Mouse (Mus musculus) midbrain, postnatal 0 days (tissue): ENCODE measurements around the gene Jhy. TPM values are rescaled to one million over a fixed set of nuclear protein-coding genes. Genes with fewer than 3 reads are reported as not detected.
A peak's percentile ranks its signal among the peaks of the same experiment; 100 is the strongest.

Experiments used
- ATAC-seq: fragments of 200-750 bp; cut with Nextera tagmentation; 2 replicates; pipeline ENCODE4 v1.8.0; 2017; ENCODE audit warnings: moderate number of reproducible peaks, mild to moderate bottlenecking, moderate TSS enrichment, moderate library complexity; ENCODE audit not compliant: low FRiP score
- DNase-seq: peaks from one replicate; pipeline ENCODE4 v3.0.0-alpha.2; 2015; ENCODE audit warnings: low spot score
- H3K27ac ChIP-seq: fragments of 300-500 bp; sonication (generic); 2 replicates; pipeline ENCODE4 v1.5.1; 2014; ENCODE audit warnings: low read depth, mild to moderate bottlenecking, low read length, mixed read lengths
- H3K27me3 ChIP-seq: fragments of 300-500 bp; sonication (generic); 2 replicates; pipeline ENCODE4 v1.6.1; 2014; ENCODE audit warnings: low read length, control low read depth, mixed read lengths; ENCODE audit not compliant: insufficient read depth
- H3K36me3 ChIP-seq: fragments of 300-500 bp; sonication (generic); 2 replicates; pipeline ENCODE4 v1.6.1; 2014; ENCODE audit warnings: low read length, control low read depth, mixed read lengths; ENCODE audit not compliant: insufficient read depth
- H3K4me1 ChIP-seq: fragments of 300-500 bp; sonication (generic); 2 replicates; pipeline ENCODE4 v1.6.1; 2014; ENCODE audit warnings: mild to moderate bottlenecking, control low read depth, antibody characterized with exemption, low read length, mixed read lengths; ENCODE audit not compliant: insufficient read depth
- H3K4me2 ChIP-seq: fragments of 300-500 bp; sonication (generic); 2 replicates; pipeline ENCODE4 v1.6.1; 2014; ENCODE audit warnings: low read depth, mild to moderate bottlenecking, low read length, mixed read lengths; ENCODE audit not compliant: poor library complexity, severe bottlenecking
- H3K4me3 ChIP-seq: fragments of 300-500 bp; sonication (generic); 2 replicates; pipeline ENCODE4 v1.5.1; 2014; ENCODE audit warnings: low read depth, mild to moderate bottlenecking, low read length, moderate library complexity
- H3K9ac ChIP-seq: fragments of 300-500 bp; sonication (generic); replicated peaks from 2 replicates; pipeline ENCODE4 v1.6.1; 2014; ENCODE audit warnings: mild to moderate bottlenecking, low read length, moderate library complexity, mixed read lengths; ENCODE audit not compliant: poor library complexity, severe bottlenecking
- H3K9me3 ChIP-seq: fragments of 300-500 bp; sonication (generic); 2 replicates; pipeline ENCODE4 v1.6.1; 2016; ENCODE audit warnings: low read length, control low read depth
- CTCF ChIP-seq: IDR thresholded peaks from 2 replicates; pipeline ENCODE4 v1.5.1; 2016; ENCODE audit warnings: antibody characterized with exemption, mild to moderate bottlenecking
- WGBS: fragments of 180-500 bp; shearing (Covaris S2); extraction: QIAGEN DNeasy Blood & Tissue Kit; methylation state at CpG from one replicate; pipeline ENCODE4 v1.1.7; 2014; 5-methylcytosine and 5-hydroxymethylcytosine counted together
- polyA plus RNA-seq: library from polyadenylated mRNA; unstranded; fragments of >200 nt; fragmentation: Nextera tagmentation; extraction: Ambion mirVana; gene quantifications from 2 replicates; pipeline ENCODE4 v1.2.1, GENCODE M21; 2015
- total RNA-seq: library from RNA; depleted of rRNA; stranded (reverse); fragments of >200 nt; gene quantifications from 2 replicates; pipeline ENCODE4 v1.2.3, GENCODE M21; 2014

The Jhy gene
- total and polyA plus RNA-seq, 2 experiments from 2014 or later: 0.99 to 1.5 TPM

- under 1% methylated on average over 32 of the region's 32 CpGs for WGBS
- no peak overlapping the region for H3K4me2 ChIP-seq
Measured at GRCm38 (mm10) chr9:40878291-40878945, 85.5 kb downstream of the Jhy start.

GRCm38 (mm10) chr9:40877881-40878235 lies 86.1 kb downstream of the Jhy start:
- peak overlapping the region; percentile 18; the same call in 1 of the 2 replicates for H3K4me2 ChIP-seq
- 0% methylated on average over 29 of the region's 29 CpGs for WGBS
- DNase-seq (no peak), ATAC-seq (no peak)
- H3K9me3 ChIP-seq: no peaks in the 10 kb centered on the region
- H3K4me1 ChIP-seq: no peaks in the 10 kb centered on the region
- H3K27ac ChIP-seq: no peak overlapping the region
- no peak for TF ChIP-seq CTCF
- H3K4me3 ChIP-seq: 0 out of 2 replicates have a peak overlapping the region, but pooled peaks have one; percentile 5
- H3K9ac ChIP-seq: no peak overlapping the region
- H3K36me3 ChIP-seq: no peaks in the 10 kb centered on the region
- peaks cover 46% of the 10 kb centered on the region for H3K27me3 ChIP-seq

More at GRCm38 (mm10) chr9:40878291-40878945, 85.5 kb downstream of the Jhy start:
- no peak for ATAC-seq
- no peak overlapping the region; the same call in 1 of the 2 replicates for H3K9ac ChIP-seq
- H3K9me3 ChIP-seq: no peaks in the 10 kb centered on the region
- no peaks in the 10 kb centered on the region for H3K36me3 ChIP-seq
- DNase-seq: no peak
- H3K4me1 ChIP-seq: no peaks in the 10 kb centered on the region
- H3K27me3 ChIP-seq: peaks cover 50% of the 10 kb centered on the region
- no peak overlapping the region for H3K4me3 ChIP-seq
- no peak overlapping the region for H3K27ac ChIP-seq
- TF ChIP-seq CTCF: no peak

- Histone ChIP-seq H3K4me2 (peak overlapping the region; percentile 18; the same call in 1 of the 2 replicates), H3K4me3 (0 out of 2 replicates have a peak overlapping the region, but pooled peaks have one; percentile 5), H3K27ac (no peak overlapping the region), H3K9ac (no peak overlapping the region), H3K9me3 (no peaks in the 10 kb centered on the region), H3K36me3 (no peaks in the 10 kb centered on the region), H3K27me3 (peaks cover 44% of the 10 kb centered on the region), H3K4me1 (no peaks in the 10 kb centered on the region)
- 0 out of 2 replicates have a peak, but pooled peaks have one; percentile 23 for ATAC-seq
- 1% methylated on average over 42 of the region's 42 CpGs for WGBS
- no peak for TF ChIP-seq CTCF
- no peak for DNase-seq
Measured at GRCm38 (mm10) chr9:40877146-40877880, 86.6 kb downstream of the Jhy start.

- Histone ChIP-seq H3K4me1 (peaks cover under 1% of the 10 kb centered on the region; the same call in 1 of the 2 replicates), H3K4me2 (no peak overlapping the region), H3K27ac (no peak overlapping the region), H3K9me3 (no peaks in the 10 kb centered on the region), H3K9ac (no peak overlapping the region), H3K27me3 (peaks cover 48% of the 10 kb centered on the region), H3K36me3 (no peaks in the 10 kb centered on the region), H3K4me3 (no peak overlapping the region)
- no peak for TF ChIP-seq CTCF
- DNase-seq (no peak), ATAC-seq (no peak)
- whole genome bisulfite sequencing: 5% methylated on average over 5 of the region's 5 CpGs
Measured at GRCm38 (mm10) chr9:40876693-40877092, 87.2 kb downstream of the Jhy start.

- ATAC-seq (no peak), DNase-seq (no peak)
- peaks cover 48% of the 10 kb centered on the region for H3K27me3 ChIP-seq
- no peak overlapping the region for H3K4me3 ChIP-seq
- peaks cover 3% of the 10 kb centered on the region; the same call in 1 of the 2 replicates for H3K4me1 ChIP-seq
- no peaks in the 10 kb centered on the region for H3K36me3 ChIP-seq
- no peak for TF ChIP-seq CTCF
- WGBS: 1% methylated on average over 29 of the region's 29 CpGs
- no peak overlapping the region for H3K9ac ChIP-seq
- H3K4me2 ChIP-seq: no peak overlapping the region
- H3K27ac ChIP-seq: no peak overlapping the region
- no peaks in the 10 kb centered on the region for H3K9me3 ChIP-seq
Measured at GRCm38 (mm10) chr9:40876164-40876563, 87.8 kb downstream of the Jhy start.

GRCm38 (mm10) chr9:40875431-40875830 lies 88.5 kb downstream of the Jhy start:
- H3K4me2 ChIP-seq: no peak overlapping the region
- WGBS: 1% methylated on average over 17 of the region's 17 CpGs
- TF ChIP-seq CTCF: no peak
- no peak for DNase-seq
- no peak overlapping the region for H3K27ac ChIP-seq
- H3K36me3 ChIP-seq: no peaks in the 10 kb centered on the region
- H3K4me1 ChIP-seq: peaks cover 3% of the 10 kb centered on the region; the same call in 1 of the 2 replicates
- 0 out of 2 replicates have a peak overlapping the region, but pooled peaks have one; percentile 2 for H3K4me3 ChIP-seq
- H3K27me3 ChIP-seq: peaks cover 45% of the 10 kb centered on the region
- no peaks in the 10 kb centered on the region for H3K9me3 ChIP-seq
- H3K9ac ChIP-seq: no peak overlapping the region
- no peak for ATAC-seq
